Mouse (Mus musculus) left cerebral cortex, postnatal 14 days (tissue): Measurements from ENCODE around the gene Vmn1r197. TPM values are rescaled to one million over a fixed set of nuclear protein-coding genes. Genes with fewer than 3 reads are reported as not detected.
"Not testable (repeated sequence)": the region's sequence is repeated elsewhere in the genome, so short reads cannot be mapped to it uniquely, and the experiment has no call there.

Source experiments
- DNase-seq, 2 experiments: peaks; one replicate each; pipeline ENCODE4 v3.0.0; 2021 to 2022; ENCODE audit warnings: low spot score in 2 of 2, mixed read lengths in 1 of 2
- intact Hi-C: fragments of 180-260 bp; cut with DNase I; formaldehyde crosslinking; loops from one replicate; pipeline ENCODE4 v1.15.1; 2025
- long read RNA-seq, 2 experiments: library from polyadenylated mRNA; stranded (forward); transcript quantifications; one replicate each; pipeline ENCODE4 v2.0.0; 2021
- total RNA-seq, 2 experiments: library from RNA; stranded (reverse); gene quantifications; 2 replicates each; pipeline ENCODE4 v1.2.3; 2021

The Vmn1r197 gene
- total RNA-seq: not detected
- long read RNA-seq, experiment 1: 0 reads
- long read RNA-seq, experiment 2: 0 reads

- no peak for DNase-seq
- intact Hi-C loops: no loop called here
Observed at GRCm38 (mm10) chr13:22324289-22324688, at the start of gene Vmn1r197. Vmn1r197 (plus strand) TSS chr13:22324589.

DNA sequence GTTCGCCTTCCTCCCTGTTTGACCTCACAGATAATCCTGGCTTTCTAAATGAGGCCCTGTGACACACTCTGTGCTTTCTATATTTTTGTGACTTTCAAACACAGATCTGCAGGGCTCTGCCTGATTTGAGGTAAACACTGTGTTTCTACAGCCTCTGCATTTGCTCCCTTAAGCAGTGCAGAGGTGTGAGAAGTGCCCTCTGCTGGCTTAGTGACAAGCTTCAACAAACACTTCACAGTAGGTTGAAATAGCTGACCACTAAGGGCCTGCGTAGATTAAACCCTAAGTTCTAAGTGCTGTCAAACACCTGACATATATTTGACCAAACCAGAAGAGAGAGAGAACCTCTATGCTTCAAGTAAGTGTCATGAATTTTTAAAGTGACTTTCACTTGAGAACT, 39.8 kb upstream of the Vmn1r197 start:
- intact Hi-C loops: no loop called here
- no peak for DNase-seq

- intact Hi-C loops: no loop called here
- no peak for DNase-seq
Observed at GRCm38 (mm10) chr13:22289620-22290019, 34.8 kb upstream of the Vmn1r197 start, which contains the start of gene Vmn1r196. Vmn1r196 (plus strand) TSS chr13:22289920.

DNA sequence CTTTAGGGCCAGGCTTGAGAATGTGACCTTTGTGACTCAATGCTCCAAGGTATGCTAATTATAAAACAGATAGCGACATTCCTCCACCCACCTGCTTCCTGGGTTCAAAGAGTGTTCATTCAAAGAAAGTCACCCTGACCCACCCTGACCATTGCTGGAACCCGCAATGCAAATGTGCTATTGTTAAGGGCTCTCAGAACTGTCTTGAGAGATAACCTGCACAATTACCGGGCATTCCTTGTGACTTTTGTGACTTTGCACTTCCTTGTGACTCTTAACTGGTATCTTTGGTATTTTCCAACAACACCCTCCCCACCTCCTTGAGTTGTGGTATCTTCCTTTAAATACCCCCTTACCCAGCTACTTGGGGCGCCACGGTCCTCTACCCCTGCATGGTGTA, 16.3 kb upstream of the Vmn1r197 start:
- DNase-seq, intact Hi-C loops: not testable (repeated sequence)

DNA sequence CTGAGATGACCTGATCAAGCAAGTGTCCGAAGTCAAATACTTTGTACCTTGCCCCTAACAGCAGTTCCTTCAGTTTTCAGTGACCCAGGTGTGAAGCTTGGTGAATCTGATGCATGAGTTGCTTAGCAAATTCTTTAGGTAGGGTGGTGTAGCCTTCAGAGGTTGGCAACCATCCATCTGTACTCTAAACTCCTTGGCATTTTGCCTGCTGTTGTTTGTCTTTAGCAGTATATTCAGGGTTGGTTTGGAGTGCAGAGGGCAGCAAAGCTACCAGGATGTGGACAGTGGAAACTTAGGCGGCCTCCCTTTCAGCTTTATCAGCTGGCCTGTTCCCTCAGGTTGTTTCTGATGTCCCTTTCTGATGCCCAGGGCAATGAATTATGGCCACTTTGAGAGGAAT, 9.0 kb upstream of the Vmn1r197 start:
- DNase-seq: no peak
- intact Hi-C loops: no loop called here

- intact Hi-C loops: no loop called here
- no peak for DNase-seq
Observed at GRCm38 (mm10) chr13:22317366-22317765, 7.0 kb upstream of the Vmn1r197 start.

DNA sequence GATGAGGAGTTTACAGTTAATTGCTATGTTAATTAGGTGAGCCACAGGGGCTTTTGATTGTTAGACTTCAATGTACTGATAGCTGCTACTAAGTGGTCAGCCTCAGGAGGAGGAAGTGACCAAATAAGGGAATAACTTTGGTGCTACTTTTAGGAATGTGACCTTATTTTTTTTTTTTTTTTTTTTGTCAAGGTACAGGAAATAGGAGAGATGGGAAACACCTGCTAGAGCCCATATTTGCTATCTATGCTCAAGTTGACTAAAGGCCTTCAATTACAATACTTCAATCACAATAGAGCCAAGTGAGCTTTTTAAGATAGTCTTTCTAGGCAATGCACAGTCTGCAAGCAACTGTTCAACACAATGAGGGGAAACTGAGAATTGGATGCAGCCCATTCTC, 4.3 kb upstream of the Vmn1r197 start:
- intact Hi-C loops: no loop called here
- no peak for DNase-seq

DNA sequence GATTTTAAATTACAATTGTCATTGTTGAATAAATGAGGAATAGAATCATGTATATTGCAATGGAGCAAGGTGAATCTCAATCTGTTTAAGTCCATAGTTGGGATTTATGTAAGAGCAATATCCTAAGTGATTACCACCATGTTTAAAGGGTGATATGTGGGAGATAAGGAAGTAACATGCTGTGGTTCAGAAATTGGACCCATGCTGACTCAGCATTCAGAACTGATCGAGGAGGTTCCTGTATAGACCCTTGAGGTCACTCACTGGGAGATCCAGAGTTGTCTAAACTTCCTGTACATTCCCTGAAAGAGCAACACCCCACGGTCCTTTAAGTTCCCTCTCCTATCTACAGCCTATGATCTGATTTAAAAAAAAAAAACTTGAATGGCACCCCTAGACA, 8.9 kb downstream of the Vmn1r197 start:
- intact Hi-C loops: no loop called here

DNA sequence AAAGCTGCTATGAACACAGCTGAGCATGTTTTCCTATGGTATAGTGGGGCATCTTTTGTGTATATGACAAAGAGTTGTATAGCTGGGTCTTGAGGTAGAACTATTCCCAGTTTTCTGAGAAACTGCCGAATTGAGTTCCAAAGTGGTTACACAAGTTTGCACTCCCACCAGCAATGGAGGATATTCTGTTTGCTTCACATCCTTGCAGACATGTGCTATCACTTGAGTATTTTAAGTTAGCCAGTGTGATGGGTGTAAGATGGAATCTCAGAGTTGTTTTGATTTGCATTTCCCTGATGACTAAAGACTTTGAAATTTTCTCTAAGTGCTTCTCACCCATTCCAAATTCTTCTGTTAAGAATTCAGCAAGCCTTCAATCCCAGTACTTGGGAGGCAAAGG, 11.2 kb downstream of the Vmn1r197 start:
- intact Hi-C loops: no loop called here

More for the DNA sequence above, 8.9 kb downstream of the Vmn1r197 start:
- no peak for DNase-seq

GRCm38 (mm10) chr13:22350064-22350463, 25.7 kb downstream of the Vmn1r197 start, which contains the start of gene Vmn1r198:
Vmn1r198 (plus strand) TSS chr13:22350364.
- no peak for DNase-seq
- intact Hi-C loops: no loop called here

More for the DNA sequence above, 11.2 kb downstream of the Vmn1r197 start:
- peak in 1 of 2 experiments; percentile 7 for DNase-seq

DNA sequence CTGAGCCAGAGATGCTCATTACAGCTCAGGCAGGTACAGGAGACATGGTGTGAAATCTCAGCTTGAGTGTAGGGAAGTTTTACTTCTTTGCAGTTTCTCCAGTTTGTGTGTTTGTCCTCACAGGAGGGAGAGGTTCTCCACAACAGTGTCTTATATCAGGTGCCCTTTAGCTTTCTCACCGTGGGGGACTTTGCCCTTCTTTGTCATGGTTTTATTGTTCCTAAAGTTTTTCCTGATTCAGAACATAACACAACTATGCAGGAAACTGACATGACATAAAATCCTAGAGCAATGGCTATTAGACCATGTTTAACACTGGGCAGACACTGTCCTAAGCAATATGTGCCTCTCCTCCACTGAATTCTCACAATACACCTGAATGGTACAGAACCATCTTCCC, 26.4 kb downstream of the Vmn1r197 start:
- DNase-seq: no peak
- intact Hi-C loops: no loop called here

DNA sequence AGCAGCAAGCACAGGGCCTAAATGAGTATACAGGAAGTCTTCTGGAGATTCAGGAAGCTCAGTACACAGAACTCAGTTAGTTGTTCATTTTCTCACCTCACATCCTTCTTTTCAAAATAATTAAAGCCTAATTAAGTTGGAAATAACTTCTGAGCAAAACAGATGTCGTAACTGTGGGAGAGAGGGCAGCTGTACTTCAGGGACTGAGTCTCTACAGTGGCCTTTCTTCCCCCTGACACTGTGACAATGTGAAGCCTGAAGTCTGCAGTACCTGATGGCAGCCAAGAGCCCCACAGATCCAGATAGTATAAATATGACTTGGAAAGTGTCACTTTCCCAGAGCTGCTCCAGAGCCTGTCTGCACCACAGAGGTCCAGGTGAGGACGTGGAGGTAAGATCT, 55.1 kb downstream of the Vmn1r197 start, which contains the start of gene Vmn1r199:
Vmn1r199 (plus strand) TSS at position 301 of the 400 bp plus-strand sequence.
- intact Hi-C loops: no loop called here
- no peak for DNase-seq

DNA sequence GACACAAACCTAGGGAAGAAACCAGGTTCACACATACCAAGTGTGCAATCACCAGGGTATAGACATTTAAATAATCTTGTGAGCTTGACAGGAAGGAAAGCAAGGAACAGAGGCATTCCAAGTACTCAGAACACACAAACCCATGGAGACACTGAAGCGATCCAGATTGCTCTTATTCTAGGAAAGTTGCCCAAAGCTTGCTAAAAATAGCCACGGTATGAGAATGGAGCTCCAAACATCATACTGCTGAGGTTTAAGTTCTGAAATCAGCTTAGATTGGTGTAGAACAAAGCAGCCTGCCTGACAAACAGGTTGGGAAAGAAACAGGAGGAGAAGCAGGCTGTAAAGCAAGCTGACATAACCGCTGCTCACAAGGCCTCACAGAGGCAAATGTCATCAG, 56.7 kb downstream of the Vmn1r197 start:
- DNase-seq: peak; percentile 24 to 89
- intact Hi-C loops: not testable (repeated sequence)

Other genes starting within 250 kb of the Vmn1r197 start
- not detected for gene Vmn1r188, start 240.1 kb upstream of the Vmn1r197 start, total RNA-seq
- not detected for gene Vmn1r189, start 218.8 kb upstream of the Vmn1r197 start, total RNA-seq
- not detected for gene Vmn1r191, start 140.6 kb upstream of the Vmn1r197 start, total RNA-seq
- gene Vmn1r192, start 133.4 kb upstream of the Vmn1r197 start, total RNA-seq: not detected
- not detected for gene Vmn1r193, start 101.4 kb upstream of the Vmn1r197 start, total RNA-seq
- gene Vmn1r194, start 80.4 kb upstream of the Vmn1r197 start, total RNA-seq: not detected
- gene Vmn1r195, start 54.1 kb upstream of the Vmn1r197 start, total RNA-seq: not detected
- gene Vmn1r196, start 34.7 kb upstream of the Vmn1r197 start, total RNA-seq: not detected
- gene Vmn1r198, start 25.8 kb downstream of the Vmn1r197 start, total RNA-seq: not detected
- not detected for gene Vmn1r199, start 55.2 kb downstream of the Vmn1r197 start, total RNA-seq
- gene Vmn1r200, start 65.8 kb downstream of the Vmn1r197 start, total RNA-seq: not detected
- not detected for gene Vmn1r201, start 147.3 kb downstream of the Vmn1r197 start, total RNA-seq
- gene Vmn1r202, start 180.8 kb downstream of the Vmn1r197 start, total RNA-seq: under 1 TPM in 1 of 2 experiments, not detected in 1; 0.06 TPM
- not detected for gene Vmn1r203, start 193.5 kb downstream of the Vmn1r197 start, total RNA-seq
- not detected for gene Vmn1r204, start 228.6 kb downstream of the Vmn1r197 start, total RNA-seq